ENCODE assay signal across 32 mouse cellular contexts in the genomic region with DNA sequence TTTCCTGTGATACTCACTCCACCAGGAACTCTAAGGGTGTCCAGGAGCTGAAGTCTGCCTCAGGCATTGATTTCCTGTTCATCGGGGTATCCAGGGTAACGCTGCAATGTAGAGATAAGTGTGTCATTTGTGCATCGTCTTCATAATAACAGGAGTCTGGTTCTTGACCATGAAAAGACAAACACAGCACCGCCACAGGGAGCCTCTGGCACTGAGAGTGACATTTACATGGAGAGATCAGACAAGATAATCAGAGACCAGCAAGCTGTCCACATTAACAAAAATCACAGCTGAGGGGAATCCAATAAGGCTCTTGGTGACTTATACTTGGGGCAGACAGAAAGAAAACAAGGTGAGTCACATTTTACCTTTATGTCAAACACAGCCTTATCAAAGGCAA. TPM values are rescaled to one million over a fixed set of nuclear protein-coding genes. Genes with fewer than 3 reads are reported as not detected.
A peak's percentile ranks its signal among the peaks of the same experiment; 100 is the strongest.
DNase-seq lines count a peak whose midpoint lies in the region; ATAC-seq lines count a peak whose summit lies in the region.
"Had no signal": no experiment of that assay in that cellular context is flagged by ENCODE, and none has a peak within 500 bp of the region (broad histone marks: within the 10 kb centered on the region; RNA-seq: fewer than 3 reads in every experiment).

No protein-coding gene starts in this region.

- H3K4me2 ChIP-seq in hindbrain, embryonic 15.5 days, result no peak overlapping the region
- no peak overlapping the region for H3K4me2 ChIP-seq in hindbrain, embryonic 13.5 days
- H3K4me2 ChIP-seq: embryonic facial prominence, embryonic 15.5 days; forebrain, embryonic 12.5 days; heart, embryonic 11.5 days; limb, embryonic 12.5 days; liver, embryonic 11.5 days; neural tube, embryonic 13.5 days; stomach, embryonic 15.5 days had no signal

- H3K36me3 ChIP-seq in hindbrain, embryonic 15.5 days, result peaks cover 11% of the 10 kb centered on the region; the same call in 1 of the 2 replicates
- peaks cover 31% of the 10 kb centered on the region for H3K36me3 ChIP-seq in hindbrain, embryonic 13.5 days

- no peak overlapping the region for H3K4me3 ChIP-seq in hindbrain, embryonic 15.5 days
- H3K4me3 ChIP-seq in hindbrain, embryonic 13.5 days, result no peak overlapping the region
- H3K4me3 ChIP-seq: embryonic facial prominence, embryonic 10.5 days; embryonic facial prominence, embryonic 15.5 days; forebrain, embryonic 12.5 days; limb, embryonic 12.5 days; neural tube, embryonic 13.5 days; stomach, embryonic 15.5 days had no signal

- H3K27me3 ChIP-seq in hindbrain, embryonic 15.5 days, result no peaks in the 10 kb centered on the region
- no peaks in the 10 kb centered on the region for H3K27me3 ChIP-seq in hindbrain, embryonic 13.5 days
- H3K27me3 ChIP-seq: embryonic facial prominence, embryonic 15.5 days; forebrain, embryonic 12.5 days; limb, embryonic 12.5 days; neural tube, embryonic 13.5 days; stomach, embryonic 15.5 days had no signal

- H3K27ac ChIP-seq in hindbrain, embryonic 15.5 days (replicated peaks), result no peak overlapping the region
- no peak overlapping the region for H3K27ac ChIP-seq in hindbrain, embryonic 13.5 days
- H3K27ac ChIP-seq: embryonic facial prominence, embryonic 10.5 days; embryonic facial prominence, embryonic 15.5 days; forebrain, embryonic 12.5 days; limb, embryonic 12.5 days; neural tube, embryonic 13.5 days; stomach, embryonic 15.5 days had no signal

- intact Hi-C loops in left cerebral cortex, postnatal 4 days (cut with DNase I), result no loop called here

- 65% methylated on average over 4 of the region's 4 CpGs for WGBS in hindbrain, embryonic 15.5 days
- 73% methylated on average over 4 of the region's 4 CpGs for WGBS in hindbrain, embryonic 13.5 days

- no peaks in the 10 kb centered on the region for H3K9me3 ChIP-seq in hindbrain, embryonic 15.5 days
- no peaks in the 10 kb centered on the region for H3K9me3 ChIP-seq in hindbrain, embryonic 13.5 days
- H3K9me3 ChIP-seq: embryonic facial prominence, embryonic 10.5 days; embryonic facial prominence, embryonic 15.5 days; forebrain, embryonic 12.5 days; G1E; limb, embryonic 12.5 days; neural tube, embryonic 13.5 days; stomach, embryonic 15.5 days had no signal

- peak; percentile 30; the same call in 1 of the 2 replicates for ATAC-seq in hindbrain, embryonic 15.5 days (ENCODE audit: low FRiP score, low read depth)
- ATAC-seq in hindbrain, embryonic 13.5 days (ENCODE audit: low FRiP score), result no peak

- no peaks in the 10 kb centered on the region for H3K4me1 ChIP-seq in hindbrain, embryonic 15.5 days (replicated peaks)
- H3K4me1 ChIP-seq in hindbrain, embryonic 13.5 days (replicated peaks), result no peaks in the 10 kb centered on the region
- H3K4me1 ChIP-seq: embryonic facial prominence, embryonic 15.5 days; forebrain, embryonic 12.5 days; neural tube, embryonic 13.5 days; stomach, embryonic 15.5 days had no signal

- no peak overlapping the region for H3K9ac ChIP-seq in hindbrain, embryonic 15.5 days
- H3K9ac ChIP-seq in hindbrain, embryonic 13.5 days, result no peak overlapping the region
- H3K9ac ChIP-seq: embryonic facial prominence, embryonic 15.5 days; forebrain, embryonic 12.5 days; limb, embryonic 12.5 days; neural tube, embryonic 13.5 days; stomach, embryonic 15.5 days had no signal

- DNase-seq in cerebellum, postnatal 10 days, result peak; percentile 68 to 74
- DNase-seq in cerebellum, adult 11 months, result no peak
- DNase-seq in left cerebral cortex, postnatal 4 days, result peak; percentile 45
- DNase-seq in left cerebral cortex, adult 11 months (ENCODE audit: low spot score), result no peak
- peak; percentile 20 for DNase-seq in retina, postnatal 1 day
- no peak for DNase-seq in retina, embryonic 14.5 days (ENCODE audit: low spot score)
- DNase-seq: adrenal gland, adult 8-10 months; cerebellum, adult 11-12 months; heart, adult 18-20 months; heart, postnatal 36 days; kidney, adult 18-20 months; kidney, postnatal 14 days; layer of hippocampus, adult 9-11 months; lung, postnatal 36 days; right cerebral cortex, postnatal 14 days had no signal

RNA-seq across cellular contexts. Expression of a gene that starts 12.2 kb away (rescaled TPM):
- 131 and 132 TPM in 2 replicates for polyA plus RNA-seq in hindbrain, embryonic 15.5 days (2015; fragmentation: Nextera tagmentation; extraction: Ambion mirVana)
- polyA plus RNA-seq in hindbrain, embryonic 13.5 days (2015; fragmentation: Nextera tagmentation; extraction: Ambion mirVana), result 113 and 116 TPM in 2 replicates
- total RNA-seq in left cerebral cortex, postnatal 4 days (2021), result 10 to 100 TPM; 69.2 to 73.4 TPM

RNA-seq across cellular contexts. Expression of a gene that starts 15.7 kb away (rescaled TPM):
- polyA plus RNA-seq in hindbrain, embryonic 15.5 days (2015; fragmentation: Nextera tagmentation; extraction: Ambion mirVana), result 0.38 and 0.46 TPM in 2 replicates
- 0.18 and 0.43 TPM in 2 replicates for polyA plus RNA-seq in hindbrain, embryonic 13.5 days (2015; fragmentation: Nextera tagmentation; extraction: Ambion mirVana)
- not detected for total RNA-seq in left cerebral cortex, postnatal 4 days (2021)
- total RNA-seq: adrenal gland, adult 8-10 months; gastrocnemius, postnatal 25 days; heart, adult 18-20 months; heart, postnatal 36 days; megakaryocyte, adult 5-6 weeks had no signal
- polyA plus RNA-seq: embryonic facial prominence, embryonic 10.5 days; forebrain, embryonic 12.5 days; G1E; heart, embryonic 11.5 days; heart, embryonic 16.5 days; liver, embryonic 11.5 days; liver, embryonic 16.5 days; lung, embryonic 16.5 days; small intestine, adult 2 months; stomach, embryonic 15.5 days had no signal

RNA-seq across cellular contexts. Expression of a gene that starts 55.3 kb away (rescaled TPM):
- polyA plus RNA-seq in hindbrain, embryonic 15.5 days (2015; fragmentation: Nextera tagmentation; extraction: Ambion mirVana), result 35.0 and 35.4 TPM in 2 replicates
- polyA plus RNA-seq in hindbrain, embryonic 13.5 days (2015; fragmentation: Nextera tagmentation; extraction: Ambion mirVana), result 31.5 and 35.1 TPM in 2 replicates
- total RNA-seq in left cerebral cortex, postnatal 4 days (2021), result 10 to 100 TPM; 31.0 to 38.4 TPM

Comparison
In these comparisons a context has a peak if more than half of its experiments do, and no peak if none do; other contexts are left out.
1. DNase-seq: peak in cerebellum, postnatal 10 days (2 of 2), left cerebral cortex, postnatal 4 days (single experiment) and retina, postnatal 1 day (single experiment); none in cerebellum, adult 11 months (single experiment), left cerebral cortex, adult 11 months (single experiment) and retina, embryonic 14.5 days (single experiment).